Mouse (Mus musculus): ENCODE measurements around the gene Krtap2-4. TPM values are rescaled to one million over a fixed set of nuclear protein-coding genes. Genes with fewer than 3 reads are reported as not detected.
A peak's percentile ranks its signal among the peaks of the same experiment; 100 is the strongest.

Gene Krtap2-4
- polyA plus RNA-seq, 1 experiment from 2014 or later: not detected

GRCm38 (mm10) chr11:99581051-99581450 lies 33.6 kb downstream of the Krtap2-4 start:
- Histone ChIP-seq H3K4me3 (no peak overlapping the region), H3K9me3 (no peaks in the 10 kb centered on the region), H3K27ac (no peak overlapping the region), H3K4me2 (replicated peaks) (no peak overlapping the region), H3K27me3 (no peaks in the 10 kb centered on the region), H3K9ac (no peak overlapping the region), H3K4me1 (no peaks in the 10 kb centered on the region), H3K36me3 (no peaks in the 10 kb centered on the region)
- ATAC-seq (ENCODE audit: insufficient number of reproducible peaks, insufficient read depth, low FRiP score, low TSS enrichment): no peak
- 86% methylated on average over 5 of the region's 5 CpGs for WGBS

- Histone ChIP-seq H3K4me1 (no peaks in the 10 kb centered on the region), H3K9me3 (no peaks in the 10 kb centered on the region), H3K36me3 (no peaks in the 10 kb centered on the region), H3K4me3 (no peak within 1 kb of the TSS), H3K27me3 (no peaks in the 10 kb centered on the region), H3K9ac (no peak within 1 kb of the TSS), H3K27ac (no peak within 1 kb of the TSS), H3K4me2 (replicated peaks) (no peak within 1 kb of the TSS)
- 74% methylated on average over 6 of the region's 6 CpGs for WGBS
- no peak for ATAC-seq (ENCODE audit: insufficient number of reproducible peaks, insufficient read depth, low FRiP score, low TSS enrichment)
These were observed 34.0 kb downstream of the Krtap2-4 start, which contains the start of gene Krtap1-5 for GRCm38 (mm10) chr11:99580636-99581035. Gene Krtap1-5, minus strand, starts transcription at chr11:99581016.

- no peak for ATAC-seq (ENCODE audit: insufficient number of reproducible peaks, insufficient read depth, low FRiP score, low TSS enrichment)
- Histone ChIP-seq H3K27ac (no peak overlapping the region), H3K4me3 (no peak overlapping the region), H3K4me1 (no peaks in the 10 kb centered on the region), H3K36me3 (no peaks in the 10 kb centered on the region), H3K4me2 (replicated peaks) (peak overlapping the region; percentile 35), H3K9me3 (no peaks in the 10 kb centered on the region), H3K27me3 (no peaks in the 10 kb centered on the region), H3K9ac (no peak overlapping the region)
- WGBS: 3% methylated on average over 7 of the region's 7 CpGs
These were observed 40.5 kb downstream of the Krtap2-4 start for GRCm38 (mm10) chr11:99574106-99574505.

- Histone ChIP-seq H3K27me3 (no peaks in the 10 kb centered on the region), H3K36me3 (no peaks in the 10 kb centered on the region), H3K27ac (no peak overlapping the region), H3K9ac (no peak overlapping the region), H3K4me3 (no peak overlapping the region), H3K4me2 (replicated peaks) (no peak overlapping the region), H3K4me1 (no peaks in the 10 kb centered on the region), H3K9me3 (no peaks in the 10 kb centered on the region)
- 66% methylated on average over 4 of the region's 4 CpGs for WGBS
- no peak for ATAC-seq (ENCODE audit: insufficient number of reproducible peaks, insufficient read depth, low FRiP score, low TSS enrichment)
These were observed 41.5 kb downstream of the Krtap2-4 start for GRCm38 (mm10) chr11:99573164-99573563.

GRCm38 (mm10) chr11:99566530-99566929 lies 48.1 kb downstream of the Krtap2-4 start, which contains the start of gene Krtap3-1:
Gene Krtap3-1, minus strand, starts transcription at chr11:99566630.
- 87% methylated on average over 7 of the region's 7 CpGs for WGBS
- no peak for ATAC-seq (ENCODE audit: insufficient number of reproducible peaks, insufficient read depth, low FRiP score, low TSS enrichment)
- Histone ChIP-seq H3K4me2 (replicated peaks) (no peak within 1 kb of the TSS), H3K9ac (no peak within 1 kb of the TSS), H3K27ac (no peak within 1 kb of the TSS), H3K36me3 (no peaks in the 10 kb centered on the region), H3K4me1 (no peaks in the 10 kb centered on the region), H3K9me3 (no peaks in the 10 kb centered on the region), H3K4me3 (no peak within 1 kb of the TSS), H3K27me3 (no peaks in the 10 kb centered on the region)

Other genes with a start within 250 kb of the Krtap2-4 start
- 0.18 and 0.29 TPM in 2 replicates for gene Krt28, start 239.9 kb downstream of the Krtap2-4 start, polyA plus RNA-seq (2016; fragmentation: Nextera tagmentation; extraction: Ambion mirVana)
- gene Krt10, start 225.5 kb downstream of the Krtap2-4 start, polyA plus RNA-seq (2016; fragmentation: Nextera tagmentation; extraction: Ambion mirVana): 34.6 and 35.3 TPM in 2 replicates
- not detected in 2 replicates for gene Krt12, start 192.6 kb downstream of the Krtap2-4 start, polyA plus RNA-seq (2016; fragmentation: Nextera tagmentation; extraction: Ambion mirVana)
- 0.40 and 0.42 TPM in 2 replicates for gene Krt20, start 176.7 kb downstream of the Krtap2-4 start, polyA plus RNA-seq (2016; fragmentation: Nextera tagmentation; extraction: Ambion mirVana)
- gene Krt23, start 121.7 kb downstream of the Krtap2-4 start, polyA plus RNA-seq (2016; fragmentation: Nextera tagmentation; extraction: Ambion mirVana): 0.61 and 2.4 TPM in 2 replicates
- gene Krt39, start 93.5 kb downstream of the Krtap2-4 start, polyA plus RNA-seq (2016; fragmentation: Nextera tagmentation; extraction: Ambion mirVana): not detected in 2 replicates
- not detected in 2 replicates for gene Krt40, start 71.7 kb downstream of the Krtap2-4 start, polyA plus RNA-seq (2016; fragmentation: Nextera tagmentation; extraction: Ambion mirVana)
- gene Krtap3-3, start 64.0 kb downstream of the Krtap2-4 start, polyA plus RNA-seq (2016; fragmentation: Nextera tagmentation; extraction: Ambion mirVana): not detected in 2 replicates
- gene Krtap3-2, start 58.0 kb downstream of the Krtap2-4 start, polyA plus RNA-seq (2016; fragmentation: Nextera tagmentation; extraction: Ambion mirVana): not detected in 2 replicates
- gene Gm11939, start 55.4 kb downstream of the Krtap2-4 start, polyA plus RNA-seq (2016; fragmentation: Nextera tagmentation; extraction: Ambion mirVana): not detected in 2 replicates
- gene Krtap3-1, start 48.2 kb downstream of the Krtap2-4 start, polyA plus RNA-seq (2016; fragmentation: Nextera tagmentation; extraction: Ambion mirVana): not detected in 2 replicates
- not detected in 2 replicates for gene Krtap1-5, start 33.8 kb downstream of the Krtap2-4 start, polyA plus RNA-seq (2016; fragmentation: Nextera tagmentation; extraction: Ambion mirVana)
- not detected in 2 replicates for gene Krtap1-4, start 31.2 kb downstream of the Krtap2-4 start, polyA plus RNA-seq (2016; fragmentation: Nextera tagmentation; extraction: Ambion mirVana)
- not detected in 2 replicates for gene Krtap1-3, start 23.5 kb downstream of the Krtap2-4 start, polyA plus RNA-seq (2016; fragmentation: Nextera tagmentation; extraction: Ambion mirVana)
- not detected in 2 replicates for gene Krtap9-3, start 16.7 kb downstream of the Krtap2-4 start, polyA plus RNA-seq (2016; fragmentation: Nextera tagmentation; extraction: Ambion mirVana)
- not detected in 2 replicates for gene Gm11938, start 11.5 kb downstream of the Krtap2-4 start, polyA plus RNA-seq (2016; fragmentation: Nextera tagmentation; extraction: Ambion mirVana)
- gene Gm11937, start 4.7 kb downstream of the Krtap2-4 start, polyA plus RNA-seq (2016; fragmentation: Nextera tagmentation; extraction: Ambion mirVana): not detected in 2 replicates
- gene Gm11562, start 5.6 kb upstream of the Krtap2-4 start, polyA plus RNA-seq (2016; fragmentation: Nextera tagmentation; extraction: Ambion mirVana): not detected in 2 replicates
- gene Krtap4-1, start 13.4 kb upstream of the Krtap2-4 start, polyA plus RNA-seq (2016; fragmentation: Nextera tagmentation; extraction: Ambion mirVana): not detected in 2 replicates
- gene Krtap4-2, start 20.2 kb upstream of the Krtap2-4 start, polyA plus RNA-seq (2016; fragmentation: Nextera tagmentation; extraction: Ambion mirVana): not detected in 2 replicates
- gene Krtap4-7, start 29.2 kb upstream of the Krtap2-4 start, polyA plus RNA-seq (2016; fragmentation: Nextera tagmentation; extraction: Ambion mirVana): not detected in 2 replicates
- gene Gm11555, start 35.4 kb upstream of the Krtap2-4 start, polyA plus RNA-seq (2016; fragmentation: Nextera tagmentation; extraction: Ambion mirVana): not detected in 2 replicates
- gene Gm11563, start 44.1 kb upstream of the Krtap2-4 start, polyA plus RNA-seq (2016; fragmentation: Nextera tagmentation; extraction: Ambion mirVana): not detected in 2 replicates
- not detected in 2 replicates for gene Krtap4-6, start 51.1 kb upstream of the Krtap2-4 start, polyA plus RNA-seq (2016; fragmentation: Nextera tagmentation; extraction: Ambion mirVana)
- not detected in 2 replicates for gene Gm14190, start 75.9 kb upstream of the Krtap2-4 start, polyA plus RNA-seq (2016; fragmentation: Nextera tagmentation; extraction: Ambion mirVana)
- gene Gm14180, start 119.4 kb upstream of the Krtap2-4 start, polyA plus RNA-seq (2016; fragmentation: Nextera tagmentation; extraction: Ambion mirVana): not detected in 2 replicates
- gene Gm11595, start 158.1 kb upstream of the Krtap2-4 start, polyA plus RNA-seq (2016; fragmentation: Nextera tagmentation; extraction: Ambion mirVana): not detected in 2 replicates
- not detected in 2 replicates for gene Krtap4-8, start 165.9 kb upstream of the Krtap2-4 start, polyA plus RNA-seq (2016; fragmentation: Nextera tagmentation; extraction: Ambion mirVana)
- gene Krtap4-9, start 170.4 kb upstream of the Krtap2-4 start, polyA plus RNA-seq (2016; fragmentation: Nextera tagmentation; extraction: Ambion mirVana): not detected in 2 replicates
- not detected in 2 replicates for gene Gm11596, start 178.6 kb upstream of the Krtap2-4 start, polyA plus RNA-seq (2016; fragmentation: Nextera tagmentation; extraction: Ambion mirVana)
- not detected in 2 replicates for gene Gm11569, start 184.1 kb upstream of the Krtap2-4 start, polyA plus RNA-seq (2016; fragmentation: Nextera tagmentation; extraction: Ambion mirVana)
- not detected in 2 replicates for gene Gm11554, start 189.6 kb upstream of the Krtap2-4 start, polyA plus RNA-seq (2016; fragmentation: Nextera tagmentation; extraction: Ambion mirVana)
- gene Krtap4-13, start 195.0 kb upstream of the Krtap2-4 start, polyA plus RNA-seq (2016; fragmentation: Nextera tagmentation; extraction: Ambion mirVana): not detected in 2 replicates
- not detected in 2 replicates for gene Gm11564, start 200.8 kb upstream of the Krtap2-4 start, polyA plus RNA-seq (2016; fragmentation: Nextera tagmentation; extraction: Ambion mirVana)
- gene 2300003K06Rik, start 223.2 kb upstream of the Krtap2-4 start, polyA plus RNA-seq (2016; fragmentation: Nextera tagmentation; extraction: Ambion mirVana): not detected in 2 replicates
- not detected in 2 replicates for gene Krtap4-16, start 236.8 kb upstream of the Krtap2-4 start, polyA plus RNA-seq (2016; fragmentation: Nextera tagmentation; extraction: Ambion mirVana)
- gene Gm11568, start 243.1 kb upstream of the Krtap2-4 start, polyA plus RNA-seq (2016; fragmentation: Nextera tagmentation; extraction: Ambion mirVana): not detected in 2 replicates
- not detected in 2 replicates for gene Gm11559, start 249.6 kb upstream of the Krtap2-4 start, polyA plus RNA-seq (2016; fragmentation: Nextera tagmentation; extraction: Ambion mirVana)